Mouse (Mus musculus) heart, embryonic 16.5 days (tissue): ENCODE data around the gene Arhgap24. TPM values are rescaled to one million over a fixed set of nuclear protein-coding genes. Genes with fewer than 3 reads are reported as not detected.

ENCODE experiments used
- ATAC-seq: fragments of 200-750 bp; cut with Nextera tagmentation; replicated peaks from 2 replicates; pipeline ENCODE4 v1.8.0; 2017; ENCODE audit warnings: moderate number of reproducible peaks; ENCODE audit not compliant: insufficient read depth, low FRiP score; ENCODE audit errors: extremely low read depth
- H3K27ac ChIP-seq: fragments of 300-500 bp; sonication (generic); 2 replicates; pipeline ENCODE4 v1.5.1; 2014; ENCODE audit warnings: mild to moderate bottlenecking, low read length, control low read depth, moderate library complexity
- H3K27me3 ChIP-seq: fragments of 300-500 bp; sonication (generic); 2 replicates; pipeline ENCODE4 v1.6.1; 2014; ENCODE audit warnings: low read length, mixed read lengths; ENCODE audit not compliant: control insufficient read depth, insufficient read depth
- H3K36me3 ChIP-seq: fragments of 300-500 bp; sonication (generic); 2 replicates; pipeline ENCODE4 v1.6.1; 2014; ENCODE audit not compliant: control insufficient read depth, insufficient read depth
- H3K4me1 ChIP-seq: fragments of 300-500 bp; sonication (generic); 2 replicates; pipeline ENCODE4 v1.6.1; 2014; ENCODE audit warnings: low read length, mixed read lengths; ENCODE audit not compliant: control insufficient read depth, insufficient read depth
- H3K4me2 ChIP-seq: fragments of 300-500 bp; sonication (generic); 2 replicates; pipeline ENCODE4 v1.6.1; 2014; ENCODE audit warnings: low read depth, mild to moderate bottlenecking, control low read depth, low read length
- H3K4me3 ChIP-seq: fragments of 300-500 bp; sonication (generic); 2 replicates; pipeline ENCODE4 v1.5.1; 2014; ENCODE audit warnings: mild to moderate bottlenecking, control low read depth, low read length
- H3K9ac ChIP-seq: fragments of 300-500 bp; sonication (generic); 2 replicates; pipeline ENCODE4 v1.6.1; 2014; ENCODE audit warnings: low read length, control low read depth
- H3K9me3 ChIP-seq: fragments of 300-500 bp; sonication (generic); replicated peaks from 2 replicates; pipeline ENCODE4 v1.6.1; 2016; ENCODE audit warnings: low read length; ENCODE audit not compliant: control insufficient read depth
- WGBS: fragments of 180-500 bp; shearing (Covaris S2); extraction: QIAGEN DNeasy Blood & Tissue Kit; methylation state at CpG from one replicate; pipeline ENCODE4 v1.1.7; 2014; 5-methylcytosine and 5-hydroxymethylcytosine counted together
- polyA plus RNA-seq: library from polyadenylated mRNA; unstranded; fragments of >200 nt; fragmentation: Nextera tagmentation; extraction: Ambion mirVana; gene quantifications from 2 replicates; pipeline ENCODE4 v1.2.1, GENCODE M21; 2015

Gene Arhgap24
- polyA plus RNA-seq, 1 experiment from 2014 or later = 18.2 TPM

DNA sequence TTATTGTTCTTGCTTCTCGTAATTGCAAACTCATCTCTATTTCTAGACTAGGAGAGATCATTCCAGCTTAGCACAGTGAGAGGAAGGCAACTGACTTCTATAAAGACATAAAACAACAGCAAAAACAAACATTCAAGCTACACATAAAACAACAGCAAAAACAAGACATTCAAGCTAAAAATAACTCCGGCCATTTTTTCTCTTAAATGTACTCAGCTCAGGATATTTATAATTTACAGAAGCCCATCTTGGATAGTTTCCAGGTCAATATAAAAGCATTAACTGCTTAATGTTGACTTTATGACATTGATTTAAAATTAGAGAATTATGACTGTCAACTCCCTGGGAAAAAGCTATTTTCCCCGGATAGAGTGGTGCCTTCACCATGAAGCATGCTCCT lies 262.2 kb downstream of the Arhgap24 start:
- H3K9ac ChIP-seq = no peak overlapping the region
- H3K27ac ChIP-seq = no peak overlapping the region
- no peaks in the 10 kb centered on the region for H3K27me3 ChIP-seq
- H3K4me1 ChIP-seq = peaks cover 3% of the 10 kb centered on the region; the same call in 1 of the 2 replicates
- ATAC-seq = no peak
- no peaks in the 10 kb centered on the region for H3K36me3 ChIP-seq
- no peak overlapping the region for H3K4me3 ChIP-seq
- no peak overlapping the region for H3K4me2 ChIP-seq
- WGBS = 63% methylated on average over 3 of the region's 3 CpGs
- H3K9me3 ChIP-seq = no peaks in the 10 kb centered on the region

- Histone ChIP-seq H3K4me1 (peaks cover 3% of the 10 kb centered on the region; the same call in 1 of the 2 replicates), H3K4me2 (no peak overlapping the region), H3K9ac (no peak overlapping the region), H3K27ac (no peak overlapping the region), H3K9me3 (no peaks in the 10 kb centered on the region), H3K36me3 (no peaks in the 10 kb centered on the region), H3K27me3 (no peaks in the 10 kb centered on the region), H3K4me3 (no peak overlapping the region)
- ATAC-seq = no peak
- 77% methylated on average over 4 of the region's 4 CpGs for WGBS
Observed at GRCm38 (mm10) chr5:102744051-102744450, 262.9 kb downstream of the Arhgap24 start.

GRCm38 (mm10) chr5:102748146-102748545 lies 267.0 kb downstream of the Arhgap24 start:
- Histone ChIP-seq H3K4me2 (no peak overlapping the region), H3K9me3 (no peaks in the 10 kb centered on the region), H3K4me1 (peaks cover 18% of the 10 kb centered on the region), H3K27me3 (no peaks in the 10 kb centered on the region), H3K9ac (no peak overlapping the region), H3K36me3 (no peaks in the 10 kb centered on the region), H3K4me3 (no peak overlapping the region), H3K27ac (no peak overlapping the region)
- WGBS = 87% methylated on average over 9 of the region's 9 CpGs
- no peak for ATAC-seq

DNA sequence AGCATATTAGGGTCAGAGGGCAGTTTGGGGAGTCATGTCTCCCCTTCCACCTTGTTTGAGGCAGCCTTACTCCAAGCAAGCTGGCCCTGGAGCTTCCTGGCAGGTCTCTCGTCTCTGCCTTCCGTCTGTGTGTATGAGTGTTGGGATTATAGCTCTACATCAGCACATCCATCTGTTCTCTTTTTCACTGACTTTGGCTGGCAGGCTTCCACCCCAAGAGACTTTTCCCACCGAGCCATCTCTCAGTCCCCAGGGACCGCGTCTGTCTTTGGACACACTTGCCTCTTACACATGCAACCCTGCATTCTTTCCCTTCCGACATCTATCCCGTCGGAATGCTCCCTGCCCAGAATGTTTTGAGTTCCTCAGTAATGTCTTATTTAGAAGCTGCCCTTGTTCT lies 267.8 kb downstream of the Arhgap24 start:
- H3K36me3 ChIP-seq = no peaks in the 10 kb centered on the region
- H3K27me3 ChIP-seq = no peaks in the 10 kb centered on the region
- H3K9me3 ChIP-seq = no peaks in the 10 kb centered on the region
- no peak overlapping the region for H3K4me3 ChIP-seq
- peaks cover 15% of the 10 kb centered on the region for H3K4me1 ChIP-seq
- no peak for ATAC-seq
- no peak overlapping the region for H3K4me2 ChIP-seq
- no peak overlapping the region for H3K9ac ChIP-seq
- no peak overlapping the region for H3K27ac ChIP-seq
- 31% methylated on average over 8 of the region's 8 CpGs for WGBS

GRCm38 (mm10) chr5:102750674-102751073 lies 269.5 kb downstream of the Arhgap24 start:
- no peak overlapping the region for H3K27ac ChIP-seq
- ATAC-seq = no peak
- H3K9ac ChIP-seq = no peak overlapping the region
- WGBS = 67% methylated on average over 5 of the region's 5 CpGs
- no peak overlapping the region for H3K4me3 ChIP-seq
- peaks cover 15% of the 10 kb centered on the region for H3K4me1 ChIP-seq
- no peaks in the 10 kb centered on the region for H3K9me3 ChIP-seq
- no peak overlapping the region for H3K4me2 ChIP-seq
- no peaks in the 10 kb centered on the region for H3K36me3 ChIP-seq
- no peaks in the 10 kb centered on the region for H3K27me3 ChIP-seq

- no peak overlapping the region for H3K4me3 ChIP-seq
- no peaks in the 10 kb centered on the region for H3K27me3 ChIP-seq
- H3K4me1 ChIP-seq = peaks cover 18% of the 10 kb centered on the region
- ATAC-seq = no peak; the same call in 1 of the 2 replicates
- no peak overlapping the region for H3K9ac ChIP-seq
- no peaks in the 10 kb centered on the region for H3K9me3 ChIP-seq
- WGBS = 26% methylated on average over 5 of the region's 5 CpGs
- H3K36me3 ChIP-seq = no peaks in the 10 kb centered on the region
- peak overlapping the region; percentile 66 for H3K27ac ChIP-seq
- H3K4me2 ChIP-seq = no peak overlapping the region; the same call in 1 of the 2 replicates
Observed at GRCm38 (mm10) chr5:102751661-102752307, 270.6 kb downstream of the Arhgap24 start.

- Histone ChIP-seq H3K4me2 (no peak overlapping the region; the same call in 1 of the 2 replicates), H3K27ac (peak overlapping the region; percentile 66), H3K9ac (no peak overlapping the region), H3K9me3 (no peaks in the 10 kb centered on the region), H3K27me3 (no peaks in the 10 kb centered on the region), H3K4me1 (peaks cover 19% of the 10 kb centered on the region), H3K4me3 (no peak overlapping the region), H3K36me3 (no peaks in the 10 kb centered on the region)
- WGBS = 2% methylated on average over 2 of the region's 2 CpGs
- ATAC-seq = peak; percentile 78
Observed at GRCm38 (mm10) chr5:102752308-102752663, 271.1 kb downstream of the Arhgap24 start.

- Histone ChIP-seq H3K4me2 (no peak overlapping the region), H3K27me3 (no peaks in the 10 kb centered on the region), H3K9me3 (no peaks in the 10 kb centered on the region), H3K9ac (no peak overlapping the region), H3K36me3 (no peaks in the 10 kb centered on the region), H3K4me3 (no peak overlapping the region), H3K27ac (no peak overlapping the region; the same call in 1 of the 2 replicates), H3K4me1 (peaks cover 17% of the 10 kb centered on the region)
- ATAC-seq = peak; percentile 29
- 44% methylated on average over 6 of the region's 6 CpGs for WGBS
Observed at GRCm38 (mm10) chr5:102757040-102757439, 275.8 kb downstream of the Arhgap24 start.

- Histone ChIP-seq H3K27me3 (no peaks in the 10 kb centered on the region), H3K4me1 (peaks cover 17% of the 10 kb centered on the region), H3K4me3 (no peak overlapping the region), H3K27ac (no peak overlapping the region), H3K9ac (no peak overlapping the region), H3K9me3 (no peaks in the 10 kb centered on the region), H3K4me2 (no peak overlapping the region), H3K36me3 (no peaks in the 10 kb centered on the region)
- ATAC-seq = no peak
- WGBS = 72% methylated on average over 10 of the region's 10 CpGs
Observed at GRCm38 (mm10) chr5:102765694-102766093, 284.5 kb downstream of the Arhgap24 start.
